Mouse (Mus musculus) layer of hippocampus, postnatal 25 days (tissue): ENCODE measurements at regions not wholly inside any gene's neighbourhood (a gene's known extent, or its start where the extent isn't known, plus 50 kb on each side); places are given as distances from the start of the nearest gene placed in this dataset.

Experiments used
- DNase-seq, 2 experiments: peaks; one replicate each; pipeline ENCODE4 v3.0.0; 2022; ENCODE audit warnings: mixed read lengths in 2 of 2, low spot score in 1 of 2; ENCODE audit errors: extremely low spot score in 1 of 2
- microRNA-seq, 2 experiments: library from miRNA; unstranded; fragments of <30 nt; microRNA quantifications; one replicate each; pipeline ENCODE4 v1.2.0; 2021

DNA sequence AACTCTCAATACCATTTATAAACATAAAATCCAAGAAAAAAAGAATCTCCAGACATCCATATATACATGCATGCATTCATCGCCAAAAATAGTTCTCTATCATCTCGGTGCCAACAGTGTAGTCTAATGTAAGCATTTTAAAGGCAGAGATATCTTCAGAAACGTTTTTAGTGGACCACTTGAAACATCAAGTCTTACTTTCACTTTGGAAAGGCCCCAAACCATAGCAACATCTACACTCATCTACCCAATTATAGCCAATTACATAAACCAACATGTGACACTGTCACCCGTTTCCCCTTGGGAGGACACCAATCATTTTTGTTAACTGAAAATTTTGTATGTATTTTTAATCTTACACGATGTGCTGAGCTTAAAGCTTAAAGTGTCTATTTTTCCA is 716.7 kb downstream of the Hace1 start:
- no peak for DNase-seq

DNA sequence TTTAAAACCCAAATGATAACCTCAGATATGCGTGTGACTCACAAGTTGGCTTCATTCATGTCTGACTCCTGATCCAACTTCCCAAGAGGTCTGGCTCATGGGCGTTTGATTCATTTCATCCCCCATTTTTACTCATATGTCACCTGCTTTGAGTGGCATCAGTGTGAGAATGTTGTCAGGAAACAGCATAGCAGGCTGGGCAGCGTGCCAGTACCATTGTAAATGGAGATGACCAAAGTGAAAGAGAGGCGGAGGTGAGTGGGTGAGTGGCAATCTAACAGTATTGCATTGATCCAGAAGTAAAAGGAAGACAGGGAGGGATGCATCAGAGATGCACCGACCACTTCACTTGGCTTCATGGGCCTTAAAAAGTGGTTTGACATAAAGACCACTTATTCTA is 720.7 kb downstream of the Hace1 start:
- DNase-seq: no peak

DNA sequence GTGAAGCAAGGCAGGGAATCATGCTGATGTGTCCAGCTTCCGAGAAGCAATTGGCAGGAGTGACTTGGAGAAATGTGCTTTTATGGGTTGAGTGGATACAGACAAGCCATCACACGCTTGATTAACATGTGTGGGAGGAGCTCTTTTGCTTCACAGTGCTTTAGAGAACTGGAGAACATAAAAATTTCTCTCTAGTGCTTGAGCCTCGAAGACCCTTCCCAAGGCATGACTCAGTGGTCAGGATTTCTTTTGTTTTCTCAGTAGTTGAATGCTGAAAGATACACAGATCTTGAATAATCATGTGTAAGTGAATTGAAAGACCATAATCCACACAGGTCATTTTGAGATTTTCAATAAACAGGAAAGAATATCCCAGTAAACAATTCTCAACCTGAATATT is 721.9 kb downstream of the Hace1 start:
- no peak for DNase-seq

DNA sequence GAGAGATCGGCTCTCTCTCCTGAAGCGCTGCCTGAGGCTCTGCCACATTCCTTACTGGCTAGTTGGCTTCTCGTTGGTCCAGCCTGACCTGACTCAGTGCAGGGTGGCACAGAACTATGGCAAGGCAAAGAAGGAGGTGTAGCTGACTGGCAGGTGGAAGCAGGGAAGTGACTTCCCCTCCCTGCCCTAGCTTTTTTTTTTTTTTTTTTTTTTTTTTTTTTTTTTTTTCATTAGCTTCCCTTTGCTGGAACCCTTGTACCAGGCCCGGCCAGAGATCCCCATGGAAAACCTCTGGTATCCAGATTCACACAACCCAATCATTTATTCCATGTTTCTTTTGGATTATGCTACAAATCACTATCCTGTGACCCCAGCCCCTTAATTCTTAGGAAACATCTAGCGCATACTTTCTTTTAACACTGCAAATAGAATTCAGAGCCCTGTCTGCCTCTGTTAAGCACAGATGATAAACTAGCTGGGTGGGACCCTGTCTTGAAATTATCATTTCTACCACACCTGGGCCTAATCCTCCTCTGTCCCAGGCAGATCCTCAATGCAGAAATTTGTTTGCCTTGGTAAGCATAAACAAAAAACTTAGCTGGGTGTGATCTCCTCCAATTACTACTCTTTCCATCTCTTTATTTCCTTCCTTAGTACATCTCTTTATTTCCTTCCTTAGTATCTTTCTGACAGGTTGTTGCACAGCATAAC is 742.9 kb downstream of the Hace1 start:
- DNase-seq: no peak

DNA sequence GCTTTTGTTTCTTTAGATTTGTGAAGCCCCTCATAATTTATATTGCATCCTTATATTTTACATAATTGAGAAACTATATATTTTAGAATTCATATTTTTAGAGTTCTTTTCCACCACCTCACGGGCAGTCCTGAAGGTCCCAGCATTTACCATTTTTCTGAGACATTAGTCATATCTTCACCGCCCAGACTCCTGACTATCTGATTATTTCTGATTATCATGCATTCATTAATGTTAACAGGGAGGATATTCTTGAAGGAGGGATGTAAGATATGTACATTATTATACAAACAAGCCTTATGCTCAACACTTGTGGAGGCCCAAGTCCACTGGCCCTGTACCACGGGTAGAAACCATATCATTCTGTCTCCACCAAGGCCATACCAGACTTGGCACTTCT is 743.4 kb downstream of the Hace1 start:
- DNase-seq: no peak

DNA sequence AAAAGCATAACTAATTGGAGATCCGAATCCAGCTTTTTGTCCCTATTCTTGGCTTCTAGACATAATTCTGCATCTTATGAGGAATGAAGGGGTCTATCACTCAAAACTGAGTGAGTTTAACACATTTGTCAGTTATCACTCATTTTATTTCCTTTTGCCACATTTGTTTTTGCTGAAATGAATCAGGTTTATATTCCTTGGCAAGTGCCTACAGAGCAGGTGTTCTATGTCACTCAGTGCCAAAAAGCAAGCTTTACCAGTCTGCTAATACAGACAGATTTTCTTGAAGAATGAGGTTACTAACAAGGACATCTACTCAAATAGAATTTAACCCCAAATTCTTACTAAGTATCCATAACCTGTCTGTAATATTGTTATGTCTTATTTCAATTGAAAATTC is 751.4 kb downstream of the Hace1 start:
- no peak for DNase-seq

DNA sequence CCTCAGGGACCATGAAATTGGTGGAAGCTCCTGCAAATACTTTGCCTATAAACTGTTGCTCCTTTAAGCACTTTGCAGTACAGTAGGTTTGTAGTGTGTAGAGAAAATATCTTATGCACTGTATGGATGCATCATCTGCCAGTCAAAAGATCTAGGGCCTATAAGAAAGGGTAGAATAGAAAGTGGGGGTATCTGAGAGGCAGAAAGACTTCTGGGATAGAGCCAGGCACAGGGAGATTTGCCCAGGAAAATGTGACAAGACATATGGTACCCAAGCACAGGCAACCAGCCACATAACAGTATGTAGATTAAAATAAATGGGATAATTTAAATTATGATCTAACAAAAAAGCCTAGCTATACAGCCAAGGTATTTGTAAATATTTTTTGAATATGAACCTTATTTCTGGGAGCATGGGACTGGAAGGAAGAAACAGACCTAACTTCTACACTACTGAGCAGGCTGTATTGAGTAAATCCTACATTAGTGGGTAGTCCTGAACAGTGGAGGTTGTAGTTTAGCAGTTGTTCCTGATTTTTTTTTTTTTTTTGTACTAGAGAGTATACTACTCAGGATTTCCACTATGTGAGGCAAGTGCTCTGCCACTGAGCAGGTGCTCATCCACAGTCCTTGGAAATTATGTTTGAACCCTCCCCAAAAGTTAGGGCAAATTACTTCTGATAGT is 754.1 kb downstream of the Hace1 start:
- DNase-seq: no peak

DNA sequence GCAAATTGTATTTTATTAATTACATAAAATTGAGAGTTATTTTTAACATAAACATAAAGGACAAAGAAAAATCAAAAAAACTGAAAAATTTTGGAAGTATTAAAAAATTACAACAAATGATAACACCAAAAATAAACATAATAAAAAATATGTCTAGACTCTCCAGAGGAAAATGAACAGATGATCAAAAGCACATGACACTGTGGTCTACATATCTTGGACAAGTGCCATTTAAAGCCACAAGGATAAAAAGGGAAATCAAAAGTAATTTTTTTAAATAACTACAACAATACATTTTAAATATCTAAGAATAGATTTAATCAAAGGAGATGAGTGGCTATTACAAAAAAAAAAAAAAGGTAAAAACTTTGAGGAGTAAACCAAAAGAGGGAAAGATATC is 755.6 kb downstream of the Hace1 start:
- no peak for DNase-seq

DNA sequence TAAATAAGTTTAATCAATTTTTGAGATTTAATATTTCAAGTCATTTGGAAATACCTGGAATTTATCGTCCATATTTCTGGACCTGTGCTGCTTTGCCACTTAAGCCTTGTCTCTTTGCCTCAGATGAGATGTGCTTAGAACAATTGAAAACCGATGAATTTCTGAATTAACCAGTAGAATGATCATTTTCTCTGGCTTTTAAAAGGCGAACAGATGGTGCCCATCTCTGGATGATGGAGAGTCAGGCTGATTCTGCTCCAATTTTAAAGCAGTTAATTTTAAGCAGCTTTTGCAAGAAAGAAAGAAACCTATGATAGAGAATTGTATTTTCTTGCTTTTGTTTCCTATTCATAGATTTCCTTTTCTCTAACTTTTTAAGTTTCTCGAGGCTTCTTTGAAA is 767.7 kb downstream of the Hace1 start:
- DNase-seq: no peak

DNA sequence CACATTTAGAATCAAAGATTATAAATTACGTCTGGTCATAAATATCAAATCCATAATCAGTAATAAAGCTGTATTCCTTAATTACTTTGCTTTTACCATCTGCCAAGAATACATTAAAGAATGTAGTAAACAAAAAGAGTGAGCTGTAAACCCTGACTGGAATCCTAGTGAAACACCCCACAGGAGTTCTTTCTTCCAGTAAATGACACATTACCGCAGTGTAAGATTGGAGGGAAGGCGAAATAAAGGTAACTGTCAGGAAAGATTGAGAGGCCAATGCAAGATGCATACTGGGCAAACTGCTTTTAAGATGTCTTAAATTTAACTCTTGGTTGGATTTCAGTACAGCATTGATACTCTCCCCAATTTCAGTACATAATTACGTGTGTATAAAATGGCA is 772.0 kb downstream of the Hace1 start:
- no peak for DNase-seq

DNA sequence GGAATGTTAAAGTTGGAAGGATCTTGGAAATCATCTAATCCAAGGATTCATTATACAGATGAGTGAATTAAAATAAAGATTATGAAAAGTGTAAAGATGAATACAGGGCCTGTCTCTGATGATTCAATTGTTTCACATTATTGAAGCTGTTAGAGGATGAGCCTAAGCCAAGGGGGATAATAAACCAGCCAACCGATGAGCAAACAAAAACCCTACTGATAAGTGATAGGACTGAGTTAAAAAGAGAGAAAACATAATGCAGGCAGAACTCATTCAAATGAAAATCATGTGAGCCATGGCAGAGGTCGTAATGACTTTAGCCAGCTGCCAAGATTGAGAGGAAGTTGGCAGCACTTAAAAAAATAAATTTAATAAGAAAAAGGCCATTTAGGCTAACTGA is 772.6 kb downstream of the Hace1 start:
- DNase-seq: no peak

DNA sequence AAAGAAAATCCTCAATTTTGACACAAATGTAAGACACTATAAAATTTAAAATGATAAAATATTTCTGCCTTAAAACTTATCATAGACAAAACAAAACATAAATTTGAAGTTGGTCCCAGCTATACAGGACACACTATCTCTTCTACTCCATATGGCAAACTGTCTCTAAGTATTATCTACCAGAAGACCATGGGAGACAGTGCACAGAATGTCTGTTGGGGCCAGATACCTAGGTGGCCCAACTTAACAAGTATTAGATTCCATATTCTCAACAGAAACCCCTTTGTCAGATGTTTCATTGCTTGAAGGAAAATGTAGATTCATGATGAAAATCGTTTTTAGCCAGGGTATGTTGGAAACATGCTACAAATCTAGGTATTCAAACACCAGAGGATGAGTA is 779.1 kb downstream of the Hace1 start:
- no peak for DNase-seq

DNA sequence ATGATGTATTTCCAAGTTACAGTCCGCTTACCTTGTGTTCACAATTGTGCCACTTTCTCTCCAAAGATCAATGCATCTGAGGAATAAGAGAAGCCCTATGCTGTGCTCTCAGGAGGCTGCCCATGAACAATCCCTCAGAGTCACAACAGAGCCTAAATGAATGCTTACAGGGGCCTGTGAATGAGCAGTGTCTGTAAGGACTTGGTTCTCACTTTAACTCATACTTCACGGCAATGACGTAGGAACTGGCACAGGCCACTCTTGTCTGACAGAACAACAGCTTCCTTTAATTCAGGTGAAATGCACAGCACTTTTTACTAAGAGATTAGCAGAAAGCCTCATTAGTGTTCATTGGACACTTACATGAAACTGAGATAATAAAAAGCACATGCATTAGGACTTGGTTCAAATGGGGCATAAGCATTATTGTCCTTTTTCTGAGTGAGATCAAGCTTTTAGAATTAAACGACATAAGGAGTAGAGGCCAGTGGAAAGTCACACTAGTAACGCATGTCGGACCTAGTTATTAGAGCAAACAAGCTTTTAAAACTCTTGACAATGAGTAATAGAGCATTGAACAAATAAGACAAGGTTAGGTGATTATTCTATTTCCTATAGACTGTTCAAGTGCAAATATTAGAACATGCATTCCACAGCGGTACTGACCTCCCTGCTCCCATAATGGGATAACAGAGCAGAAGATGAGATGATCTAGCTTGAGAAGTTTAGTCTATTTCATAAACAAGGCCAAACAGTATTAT is 796.3 kb downstream of the Hace1 start:
- no peak for DNase-seq

DNA sequence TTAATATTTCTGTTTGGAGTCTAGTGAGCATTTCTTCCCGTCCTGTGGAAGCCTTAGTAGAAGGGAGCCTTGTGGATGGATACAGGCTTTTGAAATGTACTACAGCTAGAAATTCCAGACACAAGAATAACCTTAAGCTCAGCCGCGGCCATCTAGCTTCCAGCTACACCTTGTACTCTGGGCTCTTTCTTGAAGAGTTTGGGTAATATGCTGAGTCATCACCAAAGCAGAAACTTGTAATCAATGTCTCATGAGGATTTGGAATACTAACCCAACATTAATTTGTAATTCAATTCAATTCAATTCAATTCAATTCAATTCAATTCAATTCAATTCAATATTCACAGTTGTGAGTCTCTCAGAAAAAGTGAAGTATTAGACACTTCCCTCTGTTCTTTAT is 797.0 kb downstream of the Hace1 start:
- DNase-seq: no peak

DNA sequence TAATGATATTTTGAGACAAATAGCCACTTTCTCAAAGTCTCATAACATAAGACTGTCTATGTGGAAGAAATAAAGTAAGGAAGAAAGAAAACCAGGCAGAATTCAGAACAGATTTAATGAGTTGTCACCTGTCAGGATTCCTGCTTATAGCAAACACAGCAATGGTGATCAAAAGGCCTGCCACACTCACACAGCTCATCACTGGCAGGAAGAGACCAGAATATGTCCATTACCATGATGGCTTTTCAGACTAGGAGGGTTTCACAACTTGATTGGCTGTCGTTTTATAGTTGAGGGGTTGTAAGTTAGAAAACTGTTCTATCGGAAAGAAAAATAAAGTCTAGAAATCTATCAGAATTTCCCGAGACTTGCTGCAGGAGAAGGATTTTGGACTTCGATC is 819.5 kb downstream of the Hace1 start:
- no peak for DNase-seq

DNA sequence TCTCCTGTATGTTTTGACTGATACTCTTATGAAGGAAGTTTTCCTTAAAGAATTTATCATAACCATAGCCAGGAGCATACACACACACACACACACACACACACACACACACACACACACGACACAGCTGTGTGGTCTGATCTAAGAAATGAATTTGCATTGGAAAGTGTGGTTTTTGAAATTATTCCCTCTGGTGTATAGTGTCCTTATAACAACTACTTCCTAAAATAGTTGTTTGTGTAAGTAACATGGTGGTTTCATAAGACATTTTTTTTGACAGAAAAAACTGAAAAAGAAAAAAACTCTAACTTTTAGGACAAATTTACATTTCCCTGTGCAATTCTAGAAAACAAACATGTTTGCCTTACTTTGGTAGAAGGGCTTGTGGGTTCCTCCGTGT is 826.3 kb downstream of the Hace1 start:
- no peak for DNase-seq

Small RNA genes lying in the stretch of these regions (microRNA-seq; reads per million reads assigned to microRNA genes)
- 0 reads per million in 2 experiments for gene Gm27410
